Mouse (Mus musculus) large intestine, adult 2 months (tissue): Measurements from ENCODE around the gene Tmed1. TPM values are rescaled to one million over a fixed set of nuclear protein-coding genes. Genes with fewer than 3 reads are reported as not detected.
"Not testable (repeated sequence)": the region's sequence is repeated elsewhere in the genome, so short reads cannot be mapped to it uniquely, and the experiment has no call there.

ENCODE experiments used
- DNase-seq: peaks from one replicate; pipeline ENCODE4 v3.0.0-alpha.2; 2012; ENCODE audit warnings: low read depth, low spot score
- WGBS: fragments of 180-500 bp; shearing (Covaris S2); methylation state at CpG from one replicate; pipeline ENCODE4 v1.1.7; 2018; 5-methylcytosine and 5-hydroxymethylcytosine counted together
- polyA plus RNA-seq: library from polyadenylated mRNA; depleted of rRNA; stranded (reverse); fragments of >200 nt; gene quantifications from 2 replicates; pipeline ENCODE4 v1.2.3, GENCODE M21; 2012

The Tmed1 gene
- polyA plus RNA-seq, 1 experiment: 15.5 TPM

- 91% methylated on average over 2 of the region's 2 CpGs for WGBS
- DNase-seq: no peak
These were observed 17.2 kb upstream of the Tmed1 start for GRCm38 (mm10) chr9:21527100-21527801.

GRCm38 (mm10) chr9:21526634-21526944 is 16.5 kb upstream of the Tmed1 start:
- no peak for DNase-seq
- 83% methylated on average over 3 of the region's 3 CpGs for WGBS

- 43% methylated on average over 14 of the region's 14 CpGs for WGBS
- DNase-seq: no peak
These were observed 16.0 kb upstream of the Tmed1 start, which contains the start of gene AB124611 for GRCm38 (mm10) chr9:21525937-21526633. TSS of gene AB124611 (plus strand) at chr9:21526176.

GRCm38 (mm10) chr9:21525142-21525936 is 15.3 kb upstream of the Tmed1 start:
- WGBS: 72% methylated on average over 7 of the region's 7 CpGs
- DNase-seq: no peak

- DNase-seq: not testable (repeated sequence)
- WGBS: 80% methylated on average over 6 of the region's 6 CpGs
These were observed 8.6 kb upstream of the Tmed1 start for GRCm38 (mm10) chr9:21518690-21519089.

- DNase-seq: no peak
- 51% methylated on average over 6 of the region's 6 CpGs for WGBS
These were observed 8.0 kb upstream of the Tmed1 start for GRCm38 (mm10) chr9:21517947-21518495.

GRCm38 (mm10) chr9:21513466-21513865 is 3.4 kb upstream of the Tmed1 start:
- no peak for DNase-seq
- 100% methylated on average over 4 of the region's 4 CpGs for WGBS

GRCm38 (mm10) chr9:21511052-21511451 is 1.0 kb upstream of the Tmed1 start:
- no peak for DNase-seq
- WGBS: 70% methylated on average over 9 of the region's 9 CpGs

GRCm38 (mm10) chr9:21510689-21511015 is 600 bp upstream of the Tmed1 start:
- WGBS: 6% methylated on average over 7 of the region's 7 CpGs
- DNase-seq: no peak

GRCm38 (mm10) chr9:21508871-21509404 is 1.1 kb downstream of the Tmed1 start:
- DNase-seq: no peak
- WGBS: 61% methylated on average over 7 of the region's 7 CpGs

- 85% methylated on average over 15 of the region's 15 CpGs for WGBS
These were observed 2.2 kb downstream of the Tmed1 start for GRCm38 (mm10) chr9:21507753-21508430.

GRCm38 (mm10) chr9:21505767-21506166 is 4.3 kb downstream of the Tmed1 start:
- no peak for DNase-seq

More at GRCm38 (mm10) chr9:21507753-21508430, 2.2 kb downstream of the Tmed1 start:
- DNase-seq: no peak

GRCm38 (mm10) chr9:21503352-21503751 is 6.7 kb downstream of the Tmed1 start:
- no peak for DNase-seq
- WGBS: 96% methylated on average over 8 of the region's 8 CpGs

- 93% methylated on average over 12 of the region's 12 CpGs for WGBS
- DNase-seq: no peak
These were observed 11.7 kb downstream of the Tmed1 start for GRCm38 (mm10) chr9:21498284-21498902.

GRCm38 (mm10) chr9:21497664-21498063 is 12.4 kb downstream of the Tmed1 start:
- DNase-seq: no peak
- 76% methylated on average over 2 of the region's 2 CpGs for WGBS

- 90% methylated on average over 16 of the region's 16 CpGs for WGBS
- no peak for DNase-seq
These were observed 13.0 kb downstream of the Tmed1 start for GRCm38 (mm10) chr9:21497050-21497542.

GRCm38 (mm10) chr9:21496308-21497049 is 13.6 kb downstream of the Tmed1 start:
- DNase-seq: no peak
- 78% methylated on average over 19 of the region's 19 CpGs for WGBS

- WGBS: 78% methylated on average over 9 of the region's 9 CpGs
- no peak for DNase-seq
These were observed 15.3 kb downstream of the Tmed1 start for GRCm38 (mm10) chr9:21494726-21495125.
